Comparison of ENCODE assay signal across 13 mouse cellular contexts in the genomic region with DNA sequence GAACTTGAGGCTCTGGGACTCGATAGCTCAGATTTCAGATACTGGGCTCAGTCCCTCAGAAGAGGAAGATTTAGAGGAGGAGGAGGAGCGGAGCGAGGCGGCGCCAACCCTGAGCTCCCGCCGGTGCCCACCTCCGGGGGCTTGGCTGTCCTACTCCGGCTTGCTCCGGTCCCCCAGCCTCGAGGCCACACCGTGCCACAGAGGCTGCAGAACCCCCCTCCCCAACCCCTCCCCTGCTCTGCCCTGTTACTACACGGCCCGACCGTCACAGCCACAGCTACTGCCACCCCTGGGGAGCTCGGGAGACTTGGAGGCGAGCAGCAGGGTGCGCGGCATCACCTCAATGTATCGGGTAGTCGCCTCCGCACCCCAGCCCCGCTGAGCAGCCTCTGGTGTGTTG.
DNase-seq lines count a peak whose midpoint lies in the region; ATAC-seq and TF ChIP-seq lines count a peak whose summit lies in the region.
"Had no signal": no experiment of that assay in that cellular context is flagged by ENCODE, and none has a peak within 500 bp of the region (broad histone marks: within the 10 kb centered on the region; RNA-seq: fewer than 3 reads in every experiment).

No protein-coding gene starts in this region.

- no peak for ATAC-seq in heart, postnatal 0 days (ENCODE audit: insufficient read depth, low read depth)
- ATAC-seq in limb, embryonic 15.5 days (ENCODE audit: insufficient number of reproducible peaks, low FRiP score, low TSS enrichment, low read depth): peak; percentile 44; the same call in 1 of the 2 replicates

- no peak for TF ChIP-seq EP300 in heart, postnatal 0 days (IDR thresholded peaks at IDR 0.05; ENCODE audit: low read depth)

- H3K27ac ChIP-seq in heart, postnatal 0 days (ENCODE audit: low read depth): no peak overlapping the region
- no peak overlapping the region for H3K27ac ChIP-seq in ES-E14 (ENCODE audit: insufficient read depth, low read depth, low read length, poor library complexity, severe bottlenecking)
- H3K27ac ChIP-seq in limb, embryonic 15.5 days: no peak overlapping the region
- H3K27ac ChIP-seq: liver, embryonic 14.5 days; neural tube, embryonic 12.5 days had no signal

- DNase-seq in heart, postnatal 0 days (ENCODE audit: low spot score): no peak
- DNase-seq in heart, adult 11 months: no peak
- DNase-seq in ES-E14 (ENCODE audit: low read depth, low spot score): no peak
- DNase-seq in spleen, adult 18-20 months: no peak
- DNase-seq in gastrocnemius, adult 8-10 months (ENCODE audit: low spot score in 2 of 2): no peak
- DNase-seq in cerebellum, adult 9-10 months: no peak
- DNase-seq: cerebellum, adult 11-12 months; right cerebral cortex, adult 18-20 months; thymus, postnatal 25 days had no signal

- TF ChIP-seq CTCF in heart, postnatal 0 days (IDR thresholded peaks at IDR 0.05; ENCODE audit: low read depth): no peak
- TF ChIP-seq CTCF in E14TG2a.4 (conservative IDR thresholded peaks at IDR 0.05; ENCODE audit: low read length): no peak

- H3K9me3 ChIP-seq in heart, postnatal 0 days (replicated peaks; ENCODE audit: control insufficient read depth, low read length): no peaks in the 10 kb centered on the region
- H3K9me3 ChIP-seq in E14TG2a.4 (ENCODE audit: low read length) (peaks cover 38% of the 10 kb centered on the region), ES-E14 (ENCODE audit: control insufficient read depth, insufficient read depth, low read depth, low read length) (no peaks in the 10 kb centered on the region)
- no peaks in the 10 kb centered on the region for H3K9me3 ChIP-seq in limb, embryonic 15.5 days

- 68% methylated on average over 22 of the region's 23 CpGs for WGBS in heart, postnatal 0 days
- WGBS in limb, embryonic 15.5 days: 80% methylated on average over 22 of the region's 23 CpGs

- in situ Hi-C loops in ES-E14 (cut with MboI; ENCODE audit: low sequenced_read_pairs in 2 of 2, unreplicated experiment in 2 of 2): no loop called here

- H3K36me3 ChIP-seq in heart, postnatal 0 days (replicated peaks; ENCODE audit: control insufficient read depth, insufficient read depth, low read length): no peaks in the 10 kb centered on the region
- H3K36me3 ChIP-seq in E14TG2a.4 (ENCODE audit: insufficient read depth, low read length) (peaks cover 22% of the 10 kb centered on the region), ES-E14 (ENCODE audit: control insufficient read depth, insufficient read depth, low read length, poor library complexity, severe bottlenecking) (no peaks in the 10 kb centered on the region)
- 0 out of 2 replicates have a peak, but pooled peaks cover 4% of the 10 kb centered on the region for H3K36me3 ChIP-seq in limb, embryonic 15.5 days

- no peaks in the 10 kb centered on the region for H3K27me3 ChIP-seq in heart, postnatal 0 days (ENCODE audit: control insufficient read depth, insufficient read depth, low read length)
- H3K27me3 ChIP-seq in E14TG2a.4 (ENCODE audit: insufficient read depth, low read length): no peaks in the 10 kb centered on the region
- H3K27me3 ChIP-seq in limb, embryonic 15.5 days: no peaks in the 10 kb centered on the region
- H3K27me3 ChIP-seq: neural tube, embryonic 12.5 days had no signal

- 0 out of 2 replicates have a peak, but pooled peaks cover 8% of the 10 kb centered on the region for H3K4me1 ChIP-seq in heart, postnatal 0 days (ENCODE audit: control insufficient read depth, insufficient read depth)
- H3K4me1 ChIP-seq in E14TG2a.4 (replicated peaks; ENCODE audit: low read depth, low read length): no peaks in the 10 kb centered on the region
- H3K4me1 ChIP-seq in ES-E14 (ENCODE audit: control insufficient read depth in 2 of 2, insufficient read depth in 2 of 2, low read length in 2 of 2, poor library complexity in 1 of 2): no peaks in the 10 kb centered on the region
- H3K4me1 ChIP-seq in limb, embryonic 15.5 days: no peaks in the 10 kb centered on the region
- H3K4me1 ChIP-seq: neural tube, embryonic 12.5 days had no signal

- no peak overlapping the region for H3K9ac ChIP-seq in heart, postnatal 0 days (replicated peaks; ENCODE audit: low read depth, low read length)
- peak overlapping the region; percentile 26; the same call in 1 of the 2 replicates for H3K9ac ChIP-seq in ES-E14 (ENCODE audit: insufficient read depth, low read depth, low read length, poor library complexity, severe bottlenecking)
- H3K9ac ChIP-seq in limb, embryonic 15.5 days: no peak overlapping the region
- H3K9ac ChIP-seq: liver, embryonic 14.5 days; neural tube, embryonic 12.5 days had no signal

- H3K4me3 ChIP-seq in heart, postnatal 0 days (ENCODE audit: low read depth, low read length): 0 out of 2 replicates have a peak overlapping the region, but pooled peaks have one; percentile 4
- H3K4me3 ChIP-seq in E14TG2a.4 (replicated peaks; ENCODE audit: low read length) (0 out of 2 replicates have a peak overlapping the region, but pooled peaks have one; percentile 10), ES-E14 (ENCODE audit: insufficient read depth in 1 of 2, low read depth in 1 of 2, low read length in 2 of 2, poor library complexity in 1 of 2, severe bottlenecking in 1 of 2) (no peak overlapping the region)
- no peak overlapping the region for H3K4me3 ChIP-seq in limb, embryonic 15.5 days
- H3K4me3 ChIP-seq: neural tube, embryonic 12.5 days had no signal

- H3K4me2 ChIP-seq in heart, postnatal 0 days (ENCODE audit: low read depth, low read length): peak overlapping the region; percentile 9; the same call in 1 of the 2 replicates
- H3K4me2 ChIP-seq in limb, embryonic 15.5 days: no peak overlapping the region
- H3K4me2 ChIP-seq: neural tube, embryonic 12.5 days had no signal

TF ChIP-seq in ES-E14, 5 proteins besides CTCF, POLR2A, EP300 and RAD21:
- TF ChIP-seq MAFK (IDR thresholded peaks at IDR 0.05; ENCODE audit: insufficient read depth, low read depth, low read length): no peak
- no peak for TF ChIP-seq ZNF384 (IDR thresholded peaks at IDR 0.05; ENCODE audit: low read depth, low read length)
- TF ChIP-seq CHD2 (IDR thresholded peaks at IDR 0.05; ENCODE audit: low read depth, low read length): no peak
- no peak for TF ChIP-seq HCFC1 (IDR thresholded peaks at IDR 0.05; ENCODE audit: borderline replicate concordance, insufficient read depth, low read length)
- no peak for TF ChIP-seq ZC3H11A (IDR thresholded peaks at IDR 0.05; ENCODE audit: borderline replicate concordance, low read depth, low read length)

Comparison
In these comparisons a context has a peak if more than half of its experiments do, and no peak if none do; other contexts are left out.
1. H3K4me3 ChIP-seq: peak in heart, postnatal 0 days (single experiment) and E14TG2a.4 (single experiment); none in ES-E14 (0 of 2) and limb, embryonic 15.5 days (single experiment).